Comparison of ENCODE assay signal across 25 mouse cellular contexts in genomic region chr13:101117311-101117710, GRCm38 (mm10).
DNase-seq lines count a peak whose midpoint lies in the region; ATAC-seq and TF ChIP-seq lines count a peak whose summit lies in the region.
"Had no signal": no experiment of that assay in that cellular context is flagged by ENCODE, and none has a peak within 500 bp of the region (broad histone marks: within the 10 kb centered on the region; RNA-seq: fewer than 3 reads in every experiment).

No protein-coding gene starts in this region.

- TF ChIP-seq EP300 in CH12.LX (IDR thresholded peaks at IDR 0.05; ENCODE audit: low read length), result no peak

- in situ Hi-C loops in CH12.LX (cut with MboI; ENCODE audit: low pct_ligation_motif_present, low pct_unique_long_range_greater_than_20kb, low sequenced_read_pairs) (no loop called here), Patski (cut with MboI; ENCODE audit: low pct_unique_long_range_greater_than_20kb) (no loop called here)

- peak; percentile 5 for DNase-seq in retina, embryonic 14.5 days (ENCODE audit: low spot score)
- no peak for DNase-seq in retina, postnatal 1 day
- DNase-seq in 416B (ENCODE audit: low read depth), result peak; percentile 42
- peak; percentile 33 for DNase-seq in CH12.LX (ENCODE audit: extremely low read depth)
- DNase-seq in Patski (ENCODE audit: low read depth, low spot score), result no peak
- DNase-seq in urinary bladder, postnatal 14 days (ENCODE audit: low spot score), result no peak
- no peak for DNase-seq in urinary bladder, adult 18-20 months (ENCODE audit: low spot score in 2 of 2)
- DNase-seq: adrenal gland, adult 8-10 months; cerebellum, postnatal 25 days; gastrocnemius, postnatal 36 days; heart, adult 2 months; heart, postnatal 14 days; kidney, postnatal 4 days; lung, postnatal 36 days; midbrain, embryonic 14.5 days; right cerebral cortex, postnatal 25 days; spleen, adult 18-20 months had no signal

- H3K4me3 ChIP-seq in CH12.LX (replicated peaks in 1 of 3; ENCODE audit: low read depth in 2 of 3, low read length in 2 of 3, poor library complexity in 1 of 3), result no peak overlapping the region
- H3K4me3 ChIP-seq: embryonic facial prominence, embryonic 12.5 days; forebrain, embryonic 12.5 days; heart, adult 2 months; heart, embryonic 13.5 days; hindbrain, embryonic 12.5 days; lung, embryonic 15.5 days had no signal

- CTCF ChIA-PET in Patski (lab: Charles Lee), result interaction anchor here (1.6 kb wide), 1 partner anchor 274 kb away, joined by 3 read pairs; no protein-coding TSS in a partner anchor

- no peaks in the 10 kb centered on the region for H3K27me3 ChIP-seq in CH12.LX (replicated peaks)
- H3K27me3 ChIP-seq in Patski, result peaks cover 3% of the 10 kb centered on the region
- H3K27me3 ChIP-seq: embryonic facial prominence, embryonic 12.5 days; forebrain, embryonic 12.5 days; heart, embryonic 13.5 days; hindbrain, embryonic 12.5 days; lung, embryonic 15.5 days had no signal

- TF ChIP-seq RAD21 in CH12.LX (IDR thresholded peaks at IDR 0.05; ENCODE audit: low read depth, low read length), result peak; percentile 40

- no peaks in the 10 kb centered on the region for H3K36me3 ChIP-seq in CH12.LX (replicated peaks in 1 of 2; ENCODE audit: control insufficient read depth in 1 of 2, insufficient read depth in 1 of 2, low read length in 1 of 2)
- H3K36me3 ChIP-seq: embryonic facial prominence, embryonic 12.5 days; forebrain, embryonic 12.5 days; heart, embryonic 13.5 days; hindbrain, embryonic 12.5 days; lung, embryonic 15.5 days had no signal

- H3K4me2 ChIP-seq in CH12.LX (ENCODE audit: insufficient read depth, low read depth, poor library complexity, severe bottlenecking), result no peak overlapping the region
- H3K4me2 ChIP-seq: embryonic facial prominence, embryonic 12.5 days; forebrain, embryonic 12.5 days; heart, embryonic 13.5 days; hindbrain, embryonic 12.5 days; lung, embryonic 15.5 days had no signal

- dilution Hi-C loops in CH12.LX (cut with MboI; ENCODE audit: extremely low pct_ligation_motif_present, extremely low pct_unique_long_range_greater_than_20kb, low sequenced_read_pairs), result no loop called here

- H3K9me3 ChIP-seq in CH12.LX (replicated peaks; ENCODE audit: low read length), result no peaks in the 10 kb centered on the region
- H3K9me3 ChIP-seq: embryonic facial prominence, embryonic 12.5 days; forebrain, embryonic 12.5 days; heart, embryonic 13.5 days; hindbrain, embryonic 12.5 days; lung, embryonic 15.5 days had no signal

- no peak overlapping the region for H3K27ac ChIP-seq in CH12.LX (ENCODE audit: insufficient read depth, low read depth)
- H3K27ac ChIP-seq: embryonic facial prominence, embryonic 12.5 days; forebrain, embryonic 12.5 days; heart, adult 2 months; heart, embryonic 13.5 days; hindbrain, embryonic 12.5 days; liver, embryonic 14.5 days; lung, embryonic 15.5 days had no signal

- POLR2A ChIA-PET in Patski (lab: Charles Lee), result no interaction called here

- TF ChIP-seq CTCF in CH12.LX (conservative IDR thresholded peaks at IDR 0.05 in 1 of 2, IDR thresholded peaks at IDR 0.05 in 1 of 2; ENCODE audit: low read depth in 2 of 2, low read length in 2 of 2) (peak in 1 of 2 experiments; percentile 63; a peak in 2 of 4 replicates), Patski (IDR thresholded peaks at IDR 0.05) (peak; percentile 43)

- no peak for TF ChIP-seq POLR2A in CH12.LX (IDR thresholded peaks at IDR 0.05; ENCODE audit: low read depth, low read length)

- ATAC-seq in Patski, result no peak
- ATAC-seq: CD4-positive, CD25-positive, alpha-beta regulatory T cell, adult 4 months; intestine, postnatal 0 days had no signal

- H3K9ac ChIP-seq in CH12.LX (ENCODE audit: insufficient read depth, low read depth), result no peak overlapping the region
- H3K9ac ChIP-seq: embryonic facial prominence, embryonic 12.5 days; forebrain, embryonic 12.5 days; heart, embryonic 13.5 days; hindbrain, embryonic 12.5 days; liver, embryonic 14.5 days; lung, embryonic 15.5 days had no signal

- no peaks in the 10 kb centered on the region for H3K79me2 ChIP-seq in CH12.LX (replicated peaks; ENCODE audit: control insufficient read depth, extremely low read depth, insufficient read depth, poor library complexity, severe bottlenecking)

- H3K4me1 ChIP-seq in CH12.LX (ENCODE audit: control insufficient read depth in 1 of 2, insufficient read depth in 2 of 2), result peaks cover 0 to 2% of the 10 kb centered on the region in 2 experiments; a peak in 1 of 4 replicates
- H3K4me1 ChIP-seq: embryonic facial prominence, embryonic 12.5 days; forebrain, embryonic 12.5 days; heart, embryonic 13.5 days; hindbrain, embryonic 12.5 days; lung, embryonic 15.5 days had no signal

TF ChIP-seq in CH12.LX, 34 proteins besides CTCF, POLR2A, EP300 and RAD21:
- TF ChIP-seq SIN3A (IDR thresholded peaks at IDR 0.05; ENCODE audit: low read length), result no peak
- TF ChIP-seq SMC3 (IDR thresholded peaks at IDR 0.05; ENCODE audit: low read depth, low read length), result peak; percentile 57

Comparison
In these comparisons a context has a peak if more than half of its experiments do, and no peak if none do; other contexts are left out.
1. DNase-seq: peak in retina, embryonic 14.5 days (single experiment), 416B (single experiment) and CH12.LX (single experiment); none in retina, postnatal 1 day (single experiment), Patski (single experiment), urinary bladder, postnatal 14 days (single experiment) and urinary bladder, adult 18-20 months (0 of 2).